Mouse (Mus musculus): ENCODE measurements at regions not wholly inside any gene's neighbourhood (a gene's known extent, or its start where the extent isn't known, plus 50 kb on each side); places are given as distances from the start of the nearest gene placed in this dataset.

- TF ChIP-seq CTCF (IDR thresholded peaks at IDR 0.05 in 2 of 3, conservative IDR thresholded peaks at IDR 0.05 in 1 of 3; ENCODE audit: control insufficient read depth in 1 of 3, insufficient read depth in 1 of 3, low read depth in 2 of 3, low read length in 3 of 3, poor library complexity in 1 of 3, severe bottlenecking in 1 of 3) (no peak), MXI1 (IDR thresholded peaks at IDR 0.05; ENCODE audit: low read depth, low read length) (no peak), KAT2A (conservative IDR thresholded peaks at IDR 0.05; ENCODE audit: low read depth, low read length) (no peak)
Measured at GRCm38 (mm10) chr6:93599371-93599770, 656.1 kb upstream of the Adamts9 start.
